Mouse (Mus musculus): ENCODE results near the gene Dlg2.

GRCm38 (mm10) chr7:91063297-91064040 is 587.0 kb downstream of the Dlg2 start:
- TF ChIP-seq CTCF (IDR thresholded peaks at IDR 0.05; ENCODE audit: borderline replicate concordance, insufficient read depth, low read depth, low read length): no peak
- TF ChIP-seq POLR2A (IDR thresholded peaks at IDR 0.05; ENCODE audit: borderline replicate concordance, insufficient read depth, low read length): no peak
